Mouse (Mus musculus) myocyte (in vitro differentiated cells): ENCODE results near the gene Olfr1264.

Experiments used
- E2F4 ChIP-seq: IDR thresholded peaks from one replicate; pipeline ENCODE4 v1.6.1; 2011; ENCODE audit warnings: mild to moderate bottlenecking, control low read depth, moderate library complexity; ENCODE audit not compliant: insufficient read depth
- MAX ChIP-seq: IDR thresholded peaks from one replicate; pipeline ENCODE4 v1.6.1; 2011; ENCODE audit warnings: low read depth, mild to moderate bottlenecking, control low read depth
- MYOD1 ChIP-seq, 3 experiments: IDR thresholded peaks; one replicate each; pipeline ENCODE4 v1.6.1; 2011; ENCODE audit warnings: control low read depth in 2 of 3, low read depth in 2 of 3, mild to moderate bottlenecking in 2 of 3, moderate library complexity in 1 of 3; ENCODE audit not compliant: insufficient read length in 2 of 3, control insufficient read depth in 1 of 3
- MYOG ChIP-seq, 3 experiments: IDR thresholded peaks; one replicate each; pipeline ENCODE4 v1.6.1; 2011; ENCODE audit warnings: control low read depth in 2 of 3, low read depth in 2 of 3, mild to moderate bottlenecking in 2 of 3; ENCODE audit not compliant: insufficient read length in 2 of 3, control insufficient read depth in 1 of 3, insufficient read depth in 1 of 3
- POLR2A ChIP-seq: IDR thresholded peaks from one replicate; pipeline ENCODE4 v1.6.1; 2011; ENCODE audit warnings: low read depth, mild to moderate bottlenecking, control low read depth, moderate library complexity; ENCODE audit not compliant: insufficient read length
- POLR2AphosphoS2 ChIP-seq: IDR thresholded peaks from one replicate; pipeline ENCODE4 v1.6.1; 2011; ENCODE audit warnings: low read depth, control low read depth; ENCODE audit not compliant: insufficient read length
- SRF ChIP-seq: IDR thresholded peaks from one replicate; pipeline ENCODE4 v1.6.1; 2011; ENCODE audit warnings: low read depth; ENCODE audit not compliant: control insufficient read depth, insufficient read length
- TCF12 ChIP-seq: IDR thresholded peaks from one replicate; pipeline ENCODE4 v1.6.1; 2011; ENCODE audit warnings: mild to moderate bottlenecking, control low read depth; ENCODE audit not compliant: poor library complexity, insufficient read depth, severe bottlenecking

- TF ChIP-seq E2F4 = no peak
- TF ChIP-seq POLR2A = no peak
- TF ChIP-seq MYOD1 (IDR thresholded peaks at IDR 0.05; ENCODE audit: control insufficient read depth in 1 of 3, insufficient read length in 2 of 3, low read depth in 2 of 3) = no peak
- no peak for TF ChIP-seq SRF
- no peak for TF ChIP-seq MAX
- no peak for TF ChIP-seq MYOG (IDR thresholded peaks at IDR 0.05; ENCODE audit: control insufficient read depth in 1 of 3, insufficient read depth in 1 of 3, insufficient read length in 2 of 3, low read depth in 2 of 3)
- TF ChIP-seq TCF12 = no peak
- no peak for TF ChIP-seq POLR2AphosphoS2
These were observed at the start of gene Olfr1264 for GRCm38 (mm10) chr2:90025477-90025876.
